Mouse (Mus musculus) CD8-positive naive resting alpha-beta T cell, adult 57 days (primary cell): ENCODE data around the gene Vmn1r9. TPM values are rescaled to one million over a fixed set of nuclear protein-coding genes. Genes with fewer than 3 reads are reported as not detected.

Experiments
- total RNA-seq: library from RNA; stranded (reverse); gene quantifications from one replicate; pipeline ENCODE4 v1.2.4, GENCODE M21; 2023

The Vmn1r9 gene
- total RNA-seq = not detected

GRCm38 (mm10) chr6:57066487-57066886, at the start of gene Vmn1r9:
Vmn1r9 (plus strand) TSS chr6:57066787.

GRCm38 (mm10) chr6:57025224-57025623, 41.4 kb upstream of the Vmn1r9 start, which contains the start of gene Vmn1r7:
Vmn1r7 (minus strand) TSS chr6:57025324.

GRCm38 (mm10) chr6:57031984-57032383, 34.6 kb upstream of the Vmn1r9 start, which contains the start of gene Vmn1r8:
Vmn1r8 (plus strand) TSS chr6:57032284.

GRCm38 (mm10) chr6:57109154-57109553, 42.6 kb downstream of the Vmn1r9 start, which contains the start of gene Vmn1r10:
Vmn1r10 (plus strand) TSS chr6:57109454.

Other genes with a start within 250 kb of the Vmn1r9 start
- not detected for gene Fkbp9, start 234.7 kb upstream of the Vmn1r9 start, total RNA-seq
- gene Nt5c3, start 142.9 kb upstream of the Vmn1r9 start, total RNA-seq = 51.7 TPM
- 0.24 TPM for gene Vmn1r4, start 142.8 kb upstream of the Vmn1r9 start, total RNA-seq
- not detected for gene Vmn1r5, start 96.5 kb upstream of the Vmn1r9 start, total RNA-seq
- gene Vmn1r6, start 69.5 kb upstream of the Vmn1r9 start, total RNA-seq = not detected
- not detected for gene Vmn1r7, start 41.5 kb upstream of the Vmn1r9 start, total RNA-seq
- not detected for gene Vmn1r8, start 34.5 kb upstream of the Vmn1r9 start, total RNA-seq
- not detected for gene Vmn1r10, start 42.7 kb downstream of the Vmn1r9 start, total RNA-seq
- gene Vmn1r11, start 66.7 kb downstream of the Vmn1r9 start, total RNA-seq = not detected
- 0.06 TPM for gene Vmn1r12, start 90.1 kb downstream of the Vmn1r9 start, total RNA-seq
- gene Vmn1r13, start 136.5 kb downstream of the Vmn1r9 start, total RNA-seq = not detected
- not detected for gene Vmn1r14, start 164.9 kb downstream of the Vmn1r9 start, total RNA-seq
- gene Vmn1r15, start 191.2 kb downstream of the Vmn1r9 start, total RNA-seq = not detected